Mouse (Mus musculus) bone marrow, adult 2 months (tissue): Measurements from ENCODE around the gene Gm11034.
A peak's percentile ranks its signal among the peaks of the same experiment; 100 is the strongest.

Experiments
- CTCF ChIP-seq: fragments of 200-500 bp; IDR thresholded peaks from 2 replicates; pipeline ENCODE4 v1.5.1; 2011; ENCODE audit warnings: low read length, control low read depth; ENCODE audit not compliant: control insufficient read depth, insufficient read depth
- POLR2A ChIP-seq: fragments of 200-500 bp; IDR thresholded peaks from 2 replicates; pipeline ENCODE4 v1.6.1; 2011; ENCODE audit warnings: low read depth, mild to moderate bottlenecking, control low read depth, low read length, borderline replicate concordance; ENCODE audit not compliant: control insufficient read depth

GRCm38 (mm10) chr8:72189417-72190214, 23.8 kb downstream of the Gm11034 start, which contains the start of gene Hsh2d:
- TF ChIP-seq CTCF (peak; percentile 59), POLR2A (no peak)
